Comparison of ENCODE assay signal across 34 mouse cellular contexts in the genomic region with DNA sequence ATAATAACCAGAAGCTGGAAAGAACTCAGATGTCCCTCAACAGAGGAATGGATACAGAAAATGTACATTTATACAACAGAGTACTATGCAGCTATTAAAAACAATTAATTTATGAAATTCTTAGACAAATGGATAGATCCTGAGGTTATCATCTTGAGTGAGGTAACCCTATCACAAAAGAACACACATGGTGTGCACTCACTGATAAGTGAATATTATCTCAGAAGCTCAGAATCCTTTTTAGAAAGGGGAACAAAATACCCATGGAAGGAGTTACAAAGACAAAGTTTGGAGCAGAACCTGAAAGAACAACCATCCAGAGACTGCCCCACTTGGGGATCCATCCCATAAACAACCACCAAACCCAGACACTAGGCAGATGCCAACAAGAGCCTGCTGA. TPM values are rescaled to one million over a fixed set of nuclear protein-coding genes. Genes with fewer than 3 reads are reported as not detected.
"Had no signal": no experiment of that assay in that cellular context is flagged by ENCODE, and none has a peak within 500 bp of the region (broad histone marks: within the 10 kb centered on the region; RNA-seq: fewer than 3 reads in every experiment).

No protein-coding gene starts in this region.

RNA-seq across cellular contexts. Expression of a gene that starts 34.2 kb away (rescaled TPM):
- total RNA-seq: heart, postnatal 10 days; heart, postnatal 25 days; heart, postnatal 36 days; heart, postnatal 4 days; hematopoietic stem cell, adult 5-6 weeks; layer of hippocampus, adult 18-20 months; layer of hippocampus, adult 2 months; layer of hippocampus, adult 8-10 months; layer of hippocampus, postnatal 10 days; layer of hippocampus, postnatal 14 days; layer of hippocampus, postnatal 25 days; layer of hippocampus, postnatal 36 days; left cerebral cortex, adult 2 months; left cerebral cortex, adult 8-10 months had no signal
- polyA plus RNA-seq: heart, embryonic 12.5 days; heart, embryonic 13.5 days; heart, embryonic 14.5 days; heart, postnatal 0 days; hindbrain, embryonic 10.5 days; hindbrain, embryonic 11.5 days; hindbrain, embryonic 13.5 days; hindbrain, embryonic 16.5 days; inflammation-experienced regulatory T-cells, adult 6 months; kidney, adult 2 months; kidney, embryonic 14.5 days had no signal

RNA-seq across cellular contexts. Expression of a gene that starts 39.1 kb away (rescaled TPM):
- total RNA-seq: heart, postnatal 10 days; heart, postnatal 14 days; heart, postnatal 25 days; heart, postnatal 36 days; heart, postnatal 4 days; hematopoietic stem cell, adult 5-6 weeks; hindbrain, postnatal 0 days; layer of hippocampus, adult 18-20 months; layer of hippocampus, adult 2 months; layer of hippocampus, adult 8-10 months; layer of hippocampus, postnatal 10 days; layer of hippocampus, postnatal 14 days; layer of hippocampus, postnatal 36 days; left cerebral cortex, adult 18-20 months; left cerebral cortex, adult 2 months had no signal
- polyA plus RNA-seq: heart, postnatal 0 days; hindbrain, embryonic 10.5 days; hindbrain, embryonic 11.5 days; hindbrain, embryonic 12.5 days; hindbrain, embryonic 13.5 days; inflammation-experienced regulatory T-cells, adult 6 months; intestine, embryonic 14.5 days; intestine, postnatal 0 days; kidney, embryonic 14.5 days; kidney, embryonic 15.5 days; kidney, embryonic 16.5 days; large intestine, adult 2 months had no signal
